24 mouse cellular contexts compared by ENCODE assay signal in genomic region chr9:122395816-122396215, GRCm38 (mm10).
"Had no signal": no experiment of that assay in that cellular context is flagged by ENCODE, and none has a peak within 500 bp of the region (broad histone marks: within the 10 kb centered on the region; RNA-seq: fewer than 3 reads in every experiment).

No protein-coding gene starts in this region.

- H3K4me3 ChIP-seq: gastrocnemius, adult 2 months; heart, embryonic 10.5 days; heart, embryonic 12.5 days; hindbrain, embryonic 10.5 days; hindbrain, embryonic 12.5 days; intestine, embryonic 15.5 days; kidney, embryonic 15.5 days; layer of hippocampus, adult 2 months; left cerebral cortex, adult 2 months; limb, embryonic 10.5 days; limb, embryonic 12.5 days; liver, embryonic 12.5 days had no signal

- H3K4me1 ChIP-seq: heart, embryonic 10.5 days; heart, embryonic 12.5 days; hindbrain, embryonic 10.5 days; hindbrain, embryonic 12.5 days; intestine, embryonic 15.5 days; kidney, embryonic 15.5 days; liver, embryonic 12.5 days had no signal

- H3K27ac ChIP-seq: gastrocnemius, adult 2 months; heart, embryonic 10.5 days; hindbrain, embryonic 10.5 days; hindbrain, embryonic 12.5 days; hindbrain, embryonic 14.5 days; intestine, embryonic 15.5 days; kidney, embryonic 15.5 days; kidney, postnatal 0 days; layer of hippocampus, adult 2 months; left cerebral cortex, adult 2 months; limb, embryonic 10.5 days; limb, embryonic 12.5 days; liver, embryonic 12.5 days; liver, embryonic 14.5 days had no signal

- DNase-seq: gastrocnemius, adult 2 months; gastrocnemius, postnatal 10 days; gastrocnemius, postnatal 25 days; heart, adult 18-20 months; heart, postnatal 10 days; heart, postnatal 4 days; kidney, adult 18-20 months; kidney, postnatal 14 days; kidney, postnatal 4 days; liver had no signal
